7 mouse cellular contexts compared by ENCODE assay signal in genomic region chr13:112439917-112440361, GRCm38 (mm10). TPM values are rescaled to one million over a fixed set of nuclear protein-coding genes. Genes with fewer than 3 reads are reported as not detected.
DNase-seq lines count a peak whose midpoint lies in the region; ATAC-seq and TF ChIP-seq lines count a peak whose summit lies in the region.

No protein-coding gene starts in this region.

- 28% methylated on average over 9 of the region's 9 CpGs for WGBS in limb, embryonic 14.5 days
- WGBS in midbrain, embryonic 13.5 days = 14% methylated on average over 9 of the region's 9 CpGs

- no peak for TF ChIP-seq POLR2A in bone marrow macrophage, adult 2 months (IDR thresholded peaks at IDR 0.05; ENCODE audit: borderline replicate concordance, low read depth, low read length)
- no peak for TF ChIP-seq POLR2A in limb, embryonic 14.5 days (IDR thresholded peaks at IDR 0.05; ENCODE audit: borderline replicate concordance, extremely low read depth, insufficient read depth, insufficient read length)

- peaks cover 46% of the 10 kb centered on the region for H3K4me1 ChIP-seq in bone marrow macrophage, adult 2 months (ENCODE audit: control insufficient read depth, insufficient read depth, low read length)
- peaks cover 20% of the 10 kb centered on the region; the same call in 1 of the 2 replicates for H3K4me1 ChIP-seq in limb, embryonic 14.5 days (ENCODE audit: control insufficient read depth, insufficient read depth, low read length)
- H3K4me1 ChIP-seq in midbrain, embryonic 13.5 days (replicated peaks) = peaks cover 10% of the 10 kb centered on the region; the same call in 1 of the 2 replicates

- DNase-seq in ES-CJ7 (ENCODE audit: low read depth, low spot score) = peak; percentile 98
- peak; percentile 54 for DNase-seq in gastrocnemius, postnatal 14 days
- DNase-seq in limb, embryonic 14.5 days (ENCODE audit: low spot score) = peak; percentile 62
- peak; percentile 88 to 90 for DNase-seq in spleen, postnatal 36 days (ENCODE audit: low spot score in 2 of 2)

- H3K27me3 ChIP-seq in limb, embryonic 14.5 days (ENCODE audit: control insufficient read depth, insufficient read depth, low read length) = no peaks in the 10 kb centered on the region
- H3K27me3 ChIP-seq in midbrain, embryonic 13.5 days = no peaks in the 10 kb centered on the region

- peak overlapping the region; percentile 97 for H3K27ac ChIP-seq in bone marrow macrophage, adult 2 months (ENCODE audit: insufficient read depth, low read depth, low read length)
- no peak overlapping the region for H3K27ac ChIP-seq in limb, embryonic 14.5 days (replicated peaks; ENCODE audit: low read depth, low read length)
- H3K27ac ChIP-seq in midbrain, embryonic 13.5 days = no peak overlapping the region

- peak overlapping the region; percentile 4 for H3K4me2 ChIP-seq in limb, embryonic 14.5 days (replicated peaks; ENCODE audit: low read depth, low read length, severe bottlenecking)
- H3K4me2 ChIP-seq in midbrain, embryonic 13.5 days (replicated peaks) = peak overlapping the region; percentile 41

- peak overlapping the region; percentile 32; the same call in 1 of the 2 replicates for H3K4me3 ChIP-seq in bone marrow macrophage, adult 2 months (ENCODE audit: insufficient read depth, low read length)
- H3K4me3 ChIP-seq in limb, embryonic 14.5 days (replicated peaks; ENCODE audit: low read length) = no peak overlapping the region
- H3K4me3 ChIP-seq in midbrain, embryonic 13.5 days (replicated peaks) = 0 out of 2 replicates have a peak overlapping the region, but pooled peaks have one; percentile 4

- TF ChIP-seq CTCF in bone marrow macrophage, adult 2 months (IDR thresholded peaks at IDR 0.05; ENCODE audit: low read depth, low read length) = no peak

- H3K9ac ChIP-seq in limb, embryonic 14.5 days (ENCODE audit: low read depth, low read length, severe bottlenecking) = no peak overlapping the region
- no peak overlapping the region for H3K9ac ChIP-seq in midbrain, embryonic 13.5 days (replicated peaks)

- no peaks in the 10 kb centered on the region for H3K9me3 ChIP-seq in limb, embryonic 14.5 days (ENCODE audit: control insufficient read depth, low read length)
- no peaks in the 10 kb centered on the region for H3K9me3 ChIP-seq in midbrain, embryonic 13.5 days

- H3K36me3 ChIP-seq in limb, embryonic 14.5 days (ENCODE audit: control insufficient read depth, insufficient read depth, low read length) = no peaks in the 10 kb centered on the region
- H3K36me3 ChIP-seq in midbrain, embryonic 13.5 days = no peaks in the 10 kb centered on the region

- peak; percentile 29 for ATAC-seq in inflammation-experienced regulatory T-cells, adult 6 months
- ATAC-seq in limb, embryonic 14.5 days (ENCODE audit: low FRiP score, low read depth) = peak; percentile 41; the same call in 1 of the 2 replicates
- peak; percentile 43; the same call in 1 of the 2 replicates for ATAC-seq in midbrain, embryonic 13.5 days

- intact Hi-C loops in gastrocnemius, postnatal 14 days (cut with DNase I; ENCODE audit: low total_unique reads) = no loop called here

RNA-seq across cellular contexts. Expression of gene Il6st, which starts 23.9 kb away (rescaled TPM):
- polyA plus RNA-seq in bone marrow macrophage, adult 2 months (2012; ENCODE audit: insufficient read depth, insufficient read length, missing spikeins) = 65.3 and 67.2 TPM in 2 replicates
- total RNA-seq in gastrocnemius, postnatal 14 days (2021) = 100 to 1,000 TPM; 112 to 121 TPM
- 10 to 100 TPM; 14.1 to 58.2 (median 51.0) TPM for polyA plus RNA-seq in inflammation-experienced regulatory T-cells, adult 6 months (2017; shearing (Covaris generic))
- 34.3 and 34.4 TPM in 2 replicates for polyA plus RNA-seq in limb, embryonic 14.5 days (2012; rRNA removed)
- polyA plus RNA-seq in limb, embryonic 14.5 days (2014; fragmentation: Nextera tagmentation; extraction: Ambion mirVana) = 40.3 and 42.4 TPM in 2 replicates
- polyA plus RNA-seq in midbrain, embryonic 13.5 days (2015; fragmentation: Nextera tagmentation; extraction: Ambion mirVana) = 19.4 and 20.8 TPM in 2 replicates
